Mouse (Mus musculus): ENCODE measurements around the gene Mybpc3.

GRCm38 (mm10) chr2:91078314-91079025 lies 39.5 kb upstream of the Mybpc3 start:
- TF ChIP-seq POLR2A (IDR thresholded peaks at IDR 0.05; ENCODE audit: insufficient read depth, low read depth, low read length) (no peak), CTCF (IDR thresholded peaks at IDR 0.05; ENCODE audit: insufficient read depth, low read depth, low read length) (no peak)
